Mouse (Mus musculus) kidney, adult 2 months (tissue): ENCODE results near the gene Adad2.

Experiments used
- CTCF ChIP-seq: fragments of 200-500 bp; conservative IDR thresholded peaks from 2 replicates; pipeline ENCODE4 v1.5.1; 2011; ENCODE audit warnings: low read depth, mild to moderate bottlenecking, control low read depth, low read length, moderate library complexity, mixed read lengths; ENCODE audit not compliant: insufficient read depth, insufficient read length
- POLR2A ChIP-seq: fragments of 200-500 bp; IDR thresholded peaks from one replicate; pipeline ENCODE4 v1.6.1; 2011; ENCODE audit warnings: low read depth, low read length, control low read depth

DNA sequence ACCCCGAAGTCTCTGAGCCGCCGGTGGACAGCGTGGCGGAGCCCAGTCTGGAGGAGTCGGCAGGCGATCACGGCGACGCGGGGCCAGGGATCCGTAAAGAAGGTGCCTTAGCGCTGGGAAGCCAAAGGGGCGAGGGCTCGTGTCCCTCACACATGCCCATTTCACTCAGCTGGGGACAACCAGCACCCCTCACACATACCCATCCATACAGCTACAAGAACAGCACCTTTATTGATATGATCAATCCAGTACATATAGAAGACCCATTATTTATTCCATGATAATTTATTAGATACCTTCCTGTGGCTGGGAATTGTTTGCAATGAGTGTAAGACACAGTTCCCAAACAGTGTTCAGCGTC lies 37.2 kb upstream of the Adad2 start:
- TF ChIP-seq CTCF: no peak
- no peak for TF ChIP-seq POLR2A
